Comparison of ENCODE assay signal across 21 mouse cellular contexts in the genomic region with DNA sequence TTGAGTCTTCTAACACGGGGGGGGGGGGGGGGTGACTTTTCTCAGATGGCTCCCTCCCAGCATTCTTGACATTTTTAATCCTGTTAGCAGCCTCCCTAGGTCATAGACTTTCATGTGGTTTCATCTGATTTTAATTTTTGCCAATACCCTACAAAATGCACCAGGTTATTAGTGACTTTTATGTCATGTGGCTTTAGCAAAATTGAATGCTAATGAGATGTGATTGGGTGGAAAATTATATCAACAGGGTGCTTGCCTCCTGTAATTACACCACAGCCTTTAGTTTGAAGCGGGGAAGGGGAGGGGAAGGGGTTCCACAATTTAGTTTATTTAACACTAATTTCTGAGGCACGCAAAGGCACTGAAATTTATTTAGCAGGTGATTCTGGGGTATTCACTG.
"Had no signal": no experiment of that assay in that cellular context is flagged by ENCODE, and none has a peak within 500 bp of the region (broad histone marks: within the 10 kb centered on the region; RNA-seq: fewer than 3 reads in every experiment).

No protein-coding gene starts in this region.

- ATAC-seq: liver, postnatal 0 days; lung, postnatal 0 days; midbrain, embryonic 15.5 days had no signal

- H3K4me1 ChIP-seq: kidney, embryonic 15.5 days; limb, embryonic 12.5 days; midbrain, embryonic 12.5 days; midbrain, embryonic 15.5 days; neural tube, embryonic 12.5 days had no signal

- H3K27ac ChIP-seq: kidney, embryonic 15.5 days; limb, embryonic 12.5 days; limb, embryonic 15.5 days; liver, embryonic 14.5 days; macrophage; midbrain, embryonic 12.5 days; midbrain, embryonic 15.5 days; neural tube, embryonic 12.5 days; neural tube, embryonic 15.5 days; stomach, postnatal 0 days had no signal

- H3K36me3 ChIP-seq: kidney, embryonic 15.5 days; limb, embryonic 12.5 days; limb, embryonic 15.5 days; midbrain, embryonic 12.5 days; midbrain, embryonic 15.5 days; neural tube, embryonic 12.5 days; neural tube, embryonic 15.5 days had no signal

- H3K4me2 ChIP-seq: kidney, embryonic 15.5 days; limb, embryonic 12.5 days; limb, embryonic 15.5 days; liver, embryonic 11.5 days; lung, embryonic 14.5 days; midbrain, embryonic 12.5 days; midbrain, embryonic 15.5 days; neural tube, embryonic 12.5 days; neural tube, embryonic 15.5 days had no signal

- DNase-seq: kidney, adult 8-10 months; kidney, postnatal 10 days; kidney, postnatal 36 days; left cerebral cortex, postnatal 4 days; liver, postnatal 0 days; lung, embryonic 14.5 days; thymus, adult 2 months; thymus, postnatal 14 days; thymus, postnatal 4 days had no signal

- H3K27me3 ChIP-seq: kidney, embryonic 15.5 days; limb, embryonic 12.5 days; limb, embryonic 15.5 days; midbrain, embryonic 12.5 days; midbrain, embryonic 15.5 days; neural tube, embryonic 12.5 days; neural tube, embryonic 15.5 days had no signal

- H3K9me3 ChIP-seq: kidney, embryonic 15.5 days; limb, embryonic 12.5 days; limb, embryonic 15.5 days; midbrain, embryonic 12.5 days; midbrain, embryonic 15.5 days; neural tube, embryonic 12.5 days; neural tube, embryonic 15.5 days had no signal

- H3K9ac ChIP-seq: kidney, embryonic 15.5 days; limb, embryonic 12.5 days; limb, embryonic 15.5 days; liver, embryonic 14.5 days; liver, postnatal 0 days; lung, embryonic 14.5 days; midbrain, embryonic 12.5 days; midbrain, embryonic 15.5 days; neural tube, embryonic 12.5 days; neural tube, embryonic 15.5 days had no signal

- H3K4me3 ChIP-seq: kidney, embryonic 15.5 days; limb, embryonic 12.5 days; limb, embryonic 15.5 days; midbrain, embryonic 12.5 days; midbrain, embryonic 15.5 days; neural tube, embryonic 12.5 days; neural tube, embryonic 15.5 days had no signal
